Mouse (Mus musculus): ENCODE data around the gene Efcc1. TPM values are rescaled to one million over a fixed set of nuclear protein-coding genes. Genes with fewer than 3 reads are reported as not detected.
"Not testable (repeated sequence)": the region's sequence is repeated elsewhere in the genome, so short reads cannot be mapped to it uniquely, and the experiment has no call there.

Efcc1 gene
- polyA plus RNA-seq, 1 experiment from 2014 or later = 6.2 TPM

- ATAC-seq (ENCODE audit: low FRiP score) = no peak
- no peaks in the 10 kb centered on the region for H3K27me3 ChIP-seq (replicated peaks)
- no peak overlapping the region for H3K4me3 ChIP-seq (replicated peaks)
- no peak overlapping the region for H3K4me2 ChIP-seq
- H3K27ac ChIP-seq (replicated peaks) = no peak overlapping the region
- no peaks in the 10 kb centered on the region for H3K36me3 ChIP-seq
- H3K9ac ChIP-seq (replicated peaks) = no peak overlapping the region
- WGBS = 68% methylated on average over 4 of the region's 4 CpGs
- no peaks in the 10 kb centered on the region for H3K9me3 ChIP-seq (replicated peaks)
- H3K4me1 ChIP-seq = no peaks in the 10 kb centered on the region
Observed at GRCm38 (mm10) chr6:87763376-87764280, 33.0 kb downstream of the Efcc1 start.

- 94% methylated on average over 2 of the region's 2 CpGs for WGBS
- not testable (repeated sequence) for H3K36me3 ChIP-seq; H3K27me3 ChIP-seq (replicated peaks); H3K9ac ChIP-seq (replicated peaks); H3K4me2 ChIP-seq; H3K27ac ChIP-seq (replicated peaks); ATAC-seq (ENCODE audit: low FRiP score); H3K4me3 ChIP-seq (replicated peaks); H3K4me1 ChIP-seq; H3K9me3 ChIP-seq (replicated peaks)
Observed at GRCm38 (mm10) chr6:87764296-87764695, 33.6 kb downstream of the Efcc1 start.

GRCm38 (mm10) chr6:87770626-87771025 lies 40.0 kb downstream of the Efcc1 start:
- Histone ChIP-seq H3K36me3 (no peaks in the 10 kb centered on the region), H3K4me3 (replicated peaks) (no peak overlapping the region), H3K4me2 (no peak overlapping the region), H3K4me1 (no peaks in the 10 kb centered on the region), H3K27me3 (replicated peaks) (no peaks in the 10 kb centered on the region), H3K9ac (replicated peaks) (no peak overlapping the region), H3K27ac (replicated peaks) (no peak overlapping the region), H3K9me3 (replicated peaks) (no peaks in the 10 kb centered on the region)
- ATAC-seq (ENCODE audit: low FRiP score) = no peak
- 52% methylated on average over 8 of the region's 8 CpGs for WGBS

- no peak overlapping the region for H3K27ac ChIP-seq (replicated peaks)
- H3K9ac ChIP-seq (replicated peaks) = no peak overlapping the region
- 31% methylated on average over 1 of the region's 1 CpGs for WGBS
- no peaks in the 10 kb centered on the region for H3K9me3 ChIP-seq (replicated peaks)
- H3K36me3 ChIP-seq = no peaks in the 10 kb centered on the region
- H3K4me2 ChIP-seq = no peak overlapping the region
- no peaks in the 10 kb centered on the region for H3K4me1 ChIP-seq
- no peak for ATAC-seq (ENCODE audit: low FRiP score)
- no peak overlapping the region for H3K4me3 ChIP-seq (replicated peaks)
- no peaks in the 10 kb centered on the region for H3K27me3 ChIP-seq (replicated peaks)
Observed at GRCm38 (mm10) chr6:87774466-87774865, 43.8 kb downstream of the Efcc1 start.

- no peak overlapping the region for H3K4me2 ChIP-seq
- no peak overlapping the region for H3K27ac ChIP-seq (replicated peaks)
- H3K9me3 ChIP-seq (replicated peaks) = no peaks in the 10 kb centered on the region
- H3K4me3 ChIP-seq (replicated peaks) = no peak overlapping the region
- H3K36me3 ChIP-seq = no peaks in the 10 kb centered on the region
- 82% methylated on average over 9 of the region's 9 CpGs for WGBS
- H3K4me1 ChIP-seq = no peaks in the 10 kb centered on the region
- H3K9ac ChIP-seq (replicated peaks) = no peak overlapping the region
- no peaks in the 10 kb centered on the region for H3K27me3 ChIP-seq (replicated peaks)
- ATAC-seq (ENCODE audit: low FRiP score) = no peak
Observed at GRCm38 (mm10) chr6:87774909-87775308, 44.2 kb downstream of the Efcc1 start.

- no peak for ATAC-seq (ENCODE audit: low FRiP score)
- no peaks in the 10 kb centered on the region for H3K36me3 ChIP-seq
- H3K4me3 ChIP-seq (replicated peaks) = no peak overlapping the region
- no peak overlapping the region for H3K9ac ChIP-seq (replicated peaks)
- H3K27me3 ChIP-seq (replicated peaks) = no peaks in the 10 kb centered on the region
- no peak overlapping the region for H3K4me2 ChIP-seq
- H3K4me1 ChIP-seq = no peaks in the 10 kb centered on the region
- 85% methylated on average over 3 of the region's 3 CpGs for whole genome bisulfite sequencing
- H3K9me3 ChIP-seq (replicated peaks) = no peaks in the 10 kb centered on the region
- H3K27ac ChIP-seq (replicated peaks) = no peak overlapping the region
Observed at GRCm38 (mm10) chr6:87775588-87776245, 45.0 kb downstream of the Efcc1 start.

GRCm38 (mm10) chr6:87776663-87777062 lies 46.0 kb downstream of the Efcc1 start:
- Histone ChIP-seq H3K9me3 (replicated peaks) (no peaks in the 10 kb centered on the region), H3K36me3 (no peaks in the 10 kb centered on the region), H3K4me1 (no peaks in the 10 kb centered on the region), H3K9ac (replicated peaks) (no peak overlapping the region), H3K4me2 (no peak overlapping the region), H3K27me3 (replicated peaks) (no peaks in the 10 kb centered on the region), H3K4me3 (replicated peaks) (no peak overlapping the region), H3K27ac (replicated peaks) (no peak overlapping the region)
- no peak for ATAC-seq (ENCODE audit: low FRiP score)
- WGBS = 80% methylated on average over 1 of the region's 1 CpGs

GRCm38 (mm10) chr6:87777842-87778241 lies 47.2 kb downstream of the Efcc1 start, which contains the start of gene Gp9:
Gene Gp9 (plus strand): TSS chr6:87778072.
- Histone ChIP-seq H3K27me3 (replicated peaks) (no peaks in the 10 kb centered on the region), H3K36me3 (no peaks in the 10 kb centered on the region), H3K4me3 (replicated peaks) (no peak within 1 kb of the TSS), H3K9ac (replicated peaks) (no peak within 1 kb of the TSS), H3K9me3 (replicated peaks) (no peaks in the 10 kb centered on the region), H3K4me1 (no peaks in the 10 kb centered on the region), H3K27ac (replicated peaks) (no peak within 1 kb of the TSS), H3K4me2 (no peak within 1 kb of the TSS)
- no peak for ATAC-seq (ENCODE audit: low FRiP score)
- WGBS = 75% methylated on average over 2 of the region's 2 CpGs

GRCm38 (mm10) chr6:87778294-87779173 lies 47.9 kb downstream of the Efcc1 start:
- Histone ChIP-seq H3K4me1 (no peaks in the 10 kb centered on the region), H3K9ac (replicated peaks) (no peak overlapping the region), H3K27ac (replicated peaks) (no peak overlapping the region), H3K9me3 (replicated peaks) (no peaks in the 10 kb centered on the region), H3K4me2 (no peak overlapping the region), H3K4me3 (replicated peaks) (no peak overlapping the region), H3K36me3 (no peaks in the 10 kb centered on the region), H3K27me3 (replicated peaks) (no peaks in the 10 kb centered on the region)
- whole genome bisulfite sequencing = 76% methylated on average over 11 of the region's 11 CpGs
- no peak for ATAC-seq (ENCODE audit: low FRiP score)

GRCm38 (mm10) chr6:87779174-87780165 lies 48.8 kb downstream of the Efcc1 start:
- H3K36me3 ChIP-seq = no peaks in the 10 kb centered on the region
- no peak overlapping the region for H3K9ac ChIP-seq (replicated peaks)
- no peak overlapping the region for H3K27ac ChIP-seq (replicated peaks)
- H3K4me3 ChIP-seq (replicated peaks) = no peak overlapping the region
- H3K9me3 ChIP-seq (replicated peaks) = no peaks in the 10 kb centered on the region
- no peaks in the 10 kb centered on the region for H3K4me1 ChIP-seq
- ATAC-seq (ENCODE audit: low FRiP score) = no peak
- WGBS = 87% methylated on average over 11 of the region's 11 CpGs
- H3K27me3 ChIP-seq (replicated peaks) = no peaks in the 10 kb centered on the region
- no peak overlapping the region for H3K4me2 ChIP-seq

Data from neural tube, embryonic 15.5 days (tissue).